In the genomic region with DNA sequence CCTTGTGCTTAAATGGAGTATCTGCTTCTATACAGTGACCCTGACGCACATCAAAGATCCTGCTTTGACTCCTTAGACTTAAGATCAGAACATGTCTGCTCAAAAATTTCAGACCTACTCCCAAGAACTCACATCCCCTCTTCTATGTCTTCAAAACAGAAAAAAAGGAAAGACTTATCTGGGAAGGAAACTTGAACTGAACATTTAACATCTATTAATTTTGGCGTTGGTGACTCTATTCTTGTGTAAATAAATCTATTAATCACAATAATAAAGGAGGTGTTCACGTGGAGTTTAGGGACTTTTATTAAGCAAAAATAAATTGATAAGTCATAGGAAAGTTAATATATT, we compare ENCODE assay signal across 8 mouse cellular contexts. TPM values are rescaled to one million over a fixed set of nuclear protein-coding genes. Genes with fewer than 3 reads are reported as not detected.
A peak's percentile ranks its signal among the peaks of the same experiment; 100 is the strongest.
DNase-seq lines count a peak whose midpoint lies in the region; ATAC-seq and TF ChIP-seq lines count a peak whose summit lies in the region.

No protein-coding gene starts in this region.

- H3K4me3 ChIP-seq in kidney, embryonic 15.5 days (replicated peaks), result peak overlapping the region; percentile 75
- H3K4me3 ChIP-seq in cortical plate, adult 2 months (ENCODE audit: insufficient read depth, low read length), result peak overlapping the region; percentile 99
- peak overlapping the region; percentile 76 for H3K4me3 ChIP-seq in hindbrain, embryonic 16.5 days (ENCODE audit: low read length)
- peak overlapping the region; percentile 84 for H3K4me3 ChIP-seq in midbrain, embryonic 16.5 days (ENCODE audit: low read depth, low read length)

- intact Hi-C loops in left cerebral cortex, postnatal 10 days (cut with DNase I), result no loop called here

- peak overlapping the region; percentile 67 for H3K4me2 ChIP-seq in kidney, embryonic 15.5 days
- peak overlapping the region; percentile 87 for H3K4me2 ChIP-seq in hindbrain, embryonic 16.5 days (ENCODE audit: low read length)
- H3K4me2 ChIP-seq in midbrain, embryonic 16.5 days (ENCODE audit: low read length), result peak overlapping the region; percentile 86

- H3K9me3 ChIP-seq in kidney, embryonic 15.5 days (replicated peaks), result no peaks in the 10 kb centered on the region
- no peaks in the 10 kb centered on the region for H3K9me3 ChIP-seq in hindbrain, embryonic 16.5 days (ENCODE audit: control insufficient read depth, low read length)
- no peaks in the 10 kb centered on the region for H3K9me3 ChIP-seq in midbrain, embryonic 16.5 days (replicated peaks; ENCODE audit: control insufficient read depth, low read length, poor library complexity, severe bottlenecking)

- peak overlapping the region; percentile 85 for H3K9ac ChIP-seq in kidney, embryonic 15.5 days
- peak overlapping the region; percentile 94 for H3K9ac ChIP-seq in hindbrain, embryonic 16.5 days (ENCODE audit: low read depth, low read length)
- H3K9ac ChIP-seq in midbrain, embryonic 16.5 days (ENCODE audit: low read depth, low read length), result peak overlapping the region; percentile 97

- TF ChIP-seq POLR2A in cortical plate, adult 2 months (IDR thresholded peaks at IDR 0.05; ENCODE audit: extremely low read depth, insufficient read depth, low read length), result no peak

- no peak for TF ChIP-seq CTCF in cortical plate, adult 2 months (IDR thresholded peaks at IDR 0.05; ENCODE audit: extremely low read depth, insufficient read depth, low read length)

- H3K27me3 ChIP-seq in kidney, embryonic 15.5 days, result no peaks in the 10 kb centered on the region
- no peaks in the 10 kb centered on the region for H3K27me3 ChIP-seq in hindbrain, embryonic 16.5 days (replicated peaks; ENCODE audit: control insufficient read depth, insufficient read depth, low read length)
- no peaks in the 10 kb centered on the region for H3K27me3 ChIP-seq in midbrain, embryonic 16.5 days (ENCODE audit: control insufficient read depth, insufficient read depth, low read depth, low read length)

- H3K36me3 ChIP-seq in kidney, embryonic 15.5 days, result peaks cover 25% of the 10 kb centered on the region
- peaks cover 10% of the 10 kb centered on the region for H3K36me3 ChIP-seq in hindbrain, embryonic 16.5 days (ENCODE audit: control insufficient read depth, insufficient read depth, low read length)
- H3K36me3 ChIP-seq in midbrain, embryonic 16.5 days (ENCODE audit: control insufficient read depth, insufficient read depth, low read length), result peaks cover 2% of the 10 kb centered on the region; the same call in 1 of the 2 replicates

- no peak for DNase-seq in kidney, postnatal 10 days
- DNase-seq in left cerebral cortex, postnatal 10 days (ENCODE audit: extremely low spot score in 1 of 2, low spot score in 2 of 2), result no peak
- DNase-seq in ovary, postnatal 14 days (ENCODE audit: low spot score), result no peak
- no peak for DNase-seq in embryo, embryonic 10 days (ENCODE audit: low spot score)

- ATAC-seq in kidney, embryonic 15.5 days (replicated peaks; ENCODE audit: low FRiP score), result no peak; the same call in 1 of the 2 replicates
- no peak for ATAC-seq in hindbrain, embryonic 16.5 days
- ATAC-seq in midbrain, embryonic 16.5 days, result no peak

- peak overlapping the region; percentile 95 for H3K27ac ChIP-seq in kidney, embryonic 15.5 days
- peak overlapping the region; percentile 88 for H3K27ac ChIP-seq in cortical plate, adult 2 months (ENCODE audit: insufficient read depth, low read length)
- peak overlapping the region; percentile 88 for H3K27ac ChIP-seq in hindbrain, embryonic 16.5 days (ENCODE audit: low read depth, low read length)
- H3K27ac ChIP-seq in midbrain, embryonic 16.5 days (ENCODE audit: low read length), result peak overlapping the region; percentile 91

- peaks cover 15% of the 10 kb centered on the region for H3K4me1 ChIP-seq in kidney, embryonic 15.5 days
- peaks cover 2% of the 10 kb centered on the region; the same call in 1 of the 2 replicates for H3K4me1 ChIP-seq in cortical plate, adult 2 months (ENCODE audit: control insufficient read depth, insufficient read depth, low read length)
- H3K4me1 ChIP-seq in hindbrain, embryonic 16.5 days (ENCODE audit: control insufficient read depth, insufficient read depth, low read depth, low read length), result peaks cover 9% of the 10 kb centered on the region
- H3K4me1 ChIP-seq in midbrain, embryonic 16.5 days (ENCODE audit: control insufficient read depth, insufficient read depth, low read length), result peaks cover 9% of the 10 kb centered on the region

- 26% methylated on average over 3 of the region's 3 CpGs for WGBS in kidney, embryonic 15.5 days
- 25% methylated on average over 3 of the region's 3 CpGs for WGBS in hindbrain, embryonic 16.5 days
- WGBS in midbrain, embryonic 16.5 days, result 34% methylated on average over 3 of the region's 3 CpGs

RNA-seq across cellular contexts. Expression of gene Adprh, which starts 0.7 kb away (rescaled TPM):
- polyA plus RNA-seq in kidney, embryonic 15.5 days (2015; fragmentation: Nextera tagmentation; extraction: Ambion mirVana), result 93.2 and 102 TPM in 2 replicates
- 61.2 and 61.3 TPM in 2 replicates for polyA plus RNA-seq in cortical plate, adult 2 months (2012; rRNA removed)
- 159 and 165 TPM in 2 replicates for polyA plus RNA-seq in hindbrain, embryonic 16.5 days (2015; fragmentation: Nextera tagmentation; extraction: Ambion mirVana)
- polyA plus RNA-seq in midbrain, embryonic 16.5 days (2015; fragmentation: Nextera tagmentation; extraction: Ambion mirVana), result 160 and 164 TPM in 2 replicates
- total RNA-seq in left cerebral cortex, postnatal 10 days (2021), result 10 to 100 TPM; 63.6 to 63.9 TPM

RNA-seq across cellular contexts. Expression of gene Cd80, which starts 2.2 kb away (rescaled TPM):
- polyA plus RNA-seq in kidney, embryonic 15.5 days (2015; fragmentation: Nextera tagmentation; extraction: Ambion mirVana), result 0.29 and 0.50 TPM in 2 replicates
- polyA plus RNA-seq in cortical plate, adult 2 months (2012; rRNA removed), result 0.61 and 0.79 TPM in 2 replicates
- 0.30 and 0.60 TPM in 2 replicates for polyA plus RNA-seq in hindbrain, embryonic 16.5 days (2015; fragmentation: Nextera tagmentation; extraction: Ambion mirVana)
- 0.46 and 0.61 TPM in 2 replicates for polyA plus RNA-seq in midbrain, embryonic 16.5 days (2015; fragmentation: Nextera tagmentation; extraction: Ambion mirVana)
- total RNA-seq in left cerebral cortex, postnatal 10 days (2021), result under 1 TPM; 0.36 to 0.49 TPM

RNA-seq across cellular contexts. Expression of gene Pla1a, which starts 20.2 kb away (rescaled TPM):
- 3.9 and 4.2 TPM in 2 replicates for polyA plus RNA-seq in kidney, embryonic 15.5 days (2015; fragmentation: Nextera tagmentation; extraction: Ambion mirVana)
- polyA plus RNA-seq in cortical plate, adult 2 months (2012; rRNA removed), result 2.2 and 2.3 TPM in 2 replicates
- 0.81 and 0.84 TPM in 2 replicates for polyA plus RNA-seq in hindbrain, embryonic 16.5 days (2015; fragmentation: Nextera tagmentation; extraction: Ambion mirVana)
- 0.36 and 0.68 TPM in 2 replicates for polyA plus RNA-seq in midbrain, embryonic 16.5 days (2015; fragmentation: Nextera tagmentation; extraction: Ambion mirVana)
- 1 to 10 TPM in 1 of 2 experiments, under 1 TPM in 1; 0.67 to 1.3 TPM for total RNA-seq in left cerebral cortex, postnatal 10 days (2021)
